Comparison of ENCODE assay signal across 14 mouse cellular contexts in the genomic region with DNA sequence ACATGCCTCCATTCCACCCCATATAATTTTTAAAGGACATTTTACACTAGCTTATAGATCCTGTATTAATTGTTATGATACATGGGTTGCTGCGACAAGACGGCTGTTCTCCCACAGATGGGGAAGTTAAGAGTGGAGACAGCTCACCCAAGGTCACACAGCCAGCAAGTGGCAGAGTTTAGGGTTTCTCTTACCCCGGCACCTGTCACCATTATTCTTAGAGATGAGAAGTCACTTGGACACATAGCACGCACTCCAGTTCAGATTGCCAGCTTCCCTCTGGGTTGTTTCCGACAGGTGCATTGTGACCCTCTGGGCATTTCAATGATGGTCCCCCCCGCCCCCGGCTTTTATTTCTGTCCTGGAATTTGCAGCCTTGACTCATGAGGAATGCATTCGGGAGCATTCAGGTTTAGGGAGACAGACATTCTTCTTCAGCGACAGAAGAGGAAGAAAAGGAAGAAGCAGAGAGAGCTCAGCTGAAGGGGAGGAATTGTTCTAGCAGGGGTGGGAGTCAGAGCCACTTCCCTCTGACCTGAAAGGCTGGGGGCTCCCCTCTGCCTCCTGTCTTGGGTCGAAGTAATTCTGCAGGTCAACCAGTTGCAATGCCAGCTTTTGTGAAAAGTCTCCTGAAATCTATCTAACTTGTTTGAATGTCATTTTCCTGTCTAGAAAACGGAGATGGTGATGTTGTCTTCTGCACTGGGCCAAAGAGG. TPM values are rescaled to one million over a fixed set of nuclear protein-coding genes. Genes with fewer than 3 reads are reported as not detected.
A peak's percentile ranks its signal among the peaks of the same experiment; 100 is the strongest.
DNase-seq lines count a peak whose midpoint lies in the region; ATAC-seq lines count a peak whose summit lies in the region.
"Had no signal": no experiment of that assay in that cellular context is flagged by ENCODE, and none has a peak within 500 bp of the region (broad histone marks: within the 10 kb centered on the region; RNA-seq: fewer than 3 reads in every experiment).

No protein-coding gene starts in this region.

- no peaks in the 10 kb centered on the region for H3K9me3 ChIP-seq in limb, embryonic 12.5 days
- no peaks in the 10 kb centered on the region for H3K9me3 ChIP-seq in limb, embryonic 10.5 days (replicated peaks)
- H3K9me3 ChIP-seq: liver, embryonic 12.5 days; midbrain, embryonic 15.5 days; neural tube, embryonic 15.5 days had no signal

- 68% methylated on average over 11 of the region's 11 CpGs for WGBS in limb, embryonic 12.5 days
- 81% methylated on average over 11 of the region's 11 CpGs for WGBS in limb, embryonic 10.5 days

- ATAC-seq in limb, embryonic 12.5 days (ENCODE audit: insufficient number of reproducible peaks, insufficient read depth, low FRiP score, low TSS enrichment, low read depth): peak; percentile 68; the same call in 1 of the 2 replicates
- ATAC-seq in hematopoietic stem cell, adult 5-6 weeks (replicated peaks in 1 of 2; ENCODE audit: insufficient read depth in 1 of 2, low FRiP score in 2 of 2, low TSS enrichment in 1 of 2, low read depth in 1 of 2, poor library complexity in 2 of 2, severe bottlenecking in 2 of 2): peak; percentile 57 to 59; a peak in 3 of 4 replicates

- no peaks in the 10 kb centered on the region for H3K27me3 ChIP-seq in limb, embryonic 12.5 days
- H3K27me3 ChIP-seq in limb, embryonic 10.5 days (ENCODE audit: low read depth, poor library complexity, severe bottlenecking): no peaks in the 10 kb centered on the region
- H3K27me3 ChIP-seq: midbrain, embryonic 15.5 days; neural tube, embryonic 15.5 days had no signal

- DNase-seq in adrenal gland, adult 2 months: peak; percentile 46
- DNase-seq in adrenal gland, postnatal 25 days: no peak
- no peak for DNase-seq in limb, embryonic 10.5 days (ENCODE audit: low spot score)
- DNase-seq in thymus, postnatal 25 days: peak; percentile 61
- DNase-seq in ovary, postnatal 36 days (ENCODE audit: low spot score): no peak
- no peak for DNase-seq in right cerebral cortex, adult 2 months (ENCODE audit: low spot score in 2 of 2)

- no peaks in the 10 kb centered on the region for H3K4me1 ChIP-seq in limb, embryonic 12.5 days (replicated peaks)
- no peaks in the 10 kb centered on the region for H3K4me1 ChIP-seq in limb, embryonic 10.5 days
- H3K4me1 ChIP-seq: liver, embryonic 12.5 days; midbrain, embryonic 15.5 days; neural tube, embryonic 15.5 days had no signal

- no peak overlapping the region for H3K27ac ChIP-seq in limb, embryonic 12.5 days
- no peak overlapping the region for H3K27ac ChIP-seq in limb, embryonic 10.5 days
- H3K27ac ChIP-seq: liver, embryonic 12.5 days; midbrain, embryonic 15.5 days; neural tube, embryonic 15.5 days had no signal

- H3K9ac ChIP-seq in limb, embryonic 12.5 days (replicated peaks): no peak overlapping the region
- H3K9ac ChIP-seq: liver, embryonic 12.5 days; midbrain, embryonic 15.5 days; neural tube, embryonic 15.5 days had no signal

- no peak overlapping the region for H3K4me2 ChIP-seq in limb, embryonic 12.5 days
- H3K4me2 ChIP-seq: liver, embryonic 12.5 days; midbrain, embryonic 15.5 days; neural tube, embryonic 15.5 days had no signal

- H3K36me3 ChIP-seq in limb, embryonic 12.5 days: no peaks in the 10 kb centered on the region
- H3K36me3 ChIP-seq in limb, embryonic 10.5 days: no peaks in the 10 kb centered on the region
- H3K36me3 ChIP-seq: liver, embryonic 12.5 days; midbrain, embryonic 15.5 days; neural tube, embryonic 15.5 days had no signal

- H3K4me3 ChIP-seq in limb, embryonic 12.5 days (replicated peaks): no peak overlapping the region
- no peak overlapping the region for H3K4me3 ChIP-seq in limb, embryonic 10.5 days
- H3K4me3 ChIP-seq: liver, embryonic 12.5 days; midbrain, embryonic 15.5 days; neural tube, embryonic 15.5 days had no signal

RNA-seq across cellular contexts. Expression of gene Chrna9, which starts 2.4 kb away (rescaled TPM):
- not detected for total RNA-seq in adrenal gland, adult 2 months (2021)
- polyA plus RNA-seq in adrenal gland, adult 2 months (2012; rRNA removed): not detected in 2 replicates
- total RNA-seq in adrenal gland, postnatal 25 days (2021): not detected in 2 replicates
- polyA plus RNA-seq in limb, embryonic 12.5 days (2016; fragmentation: Nextera tagmentation; extraction: Ambion mirVana): 0.40 and 0.49 TPM in 2 replicates
- polyA plus RNA-seq in limb, embryonic 10.5 days (2016; fragmentation: Nextera tagmentation; extraction: Ambion mirVana): 0.23 TPM in 1 of 2 replicates, not detected in the other
- not detected in 2 replicates for total RNA-seq in hematopoietic stem cell, adult 5-6 weeks (2017)
- total RNA-seq: layer of hippocampus, postnatal 25 days had no signal
- polyA plus RNA-seq: forebrain, embryonic 11.5 days; intestine, embryonic 16.5 days; liver, embryonic 12.5 days; midbrain, embryonic 15.5 days; neural tube, embryonic 15.5 days had no signal

Comparison
In these comparisons a context has a peak if more than half of its experiments do, and no peak if none do; other contexts are left out.
1. DNase-seq: peak in adrenal gland, adult 2 months (single experiment) and thymus, postnatal 25 days (single experiment); none in adrenal gland, postnatal 25 days (single experiment), limb, embryonic 10.5 days (single experiment), ovary, postnatal 36 days (single experiment) and right cerebral cortex, adult 2 months (0 of 2).